Mouse (Mus musculus) limb, embryonic 11.5 days (tissue): ENCODE results near the gene Fer1l5. TPM values are rescaled to one million over a fixed set of nuclear protein-coding genes. Genes with fewer than 3 reads are reported as not detected.

Experiments used
- ATAC-seq: fragments of 200-750 bp; cut with Nextera tagmentation; 2 replicates; pipeline ENCODE4 v1.8.0; 2017; ENCODE audit warnings: low read depth; ENCODE audit not compliant: insufficient number of reproducible peaks, low FRiP score, low TSS enrichment
- DNase-seq: peaks from one replicate; pipeline ENCODE4 v3.0.0-alpha.2; 2015; ENCODE audit warnings: low spot score
- H3K27ac ChIP-seq: fragments of 300-500 bp; sonication (generic); replicated peaks from 2 replicates; pipeline ENCODE4 v1.5.1; 2014; ENCODE audit warnings: low read depth, mild to moderate bottlenecking, low read length
- H3K27me3 ChIP-seq: fragments of 300-500 bp; sonication (generic); 2 replicates; pipeline ENCODE4 v1.6.1; 2014; ENCODE audit warnings: mild to moderate bottlenecking, low read length, mixed read lengths; ENCODE audit not compliant: control insufficient read depth, insufficient read depth
- H3K36me3 ChIP-seq: fragments of 300-500 bp; sonication (generic); 2 replicates; pipeline ENCODE4 v1.6.1; 2014; ENCODE audit warnings: mild to moderate bottlenecking, low read length, moderate library complexity, mixed read lengths; ENCODE audit not compliant: control insufficient read depth, insufficient read depth
- H3K4me1 ChIP-seq: fragments of 300-500 bp; sonication (generic); 2 replicates; pipeline ENCODE4 v1.6.1; 2014; ENCODE audit warnings: low read length, mixed read lengths; ENCODE audit not compliant: control insufficient read depth, insufficient read depth
- H3K4me2 ChIP-seq: fragments of 300-500 bp; sonication (generic); 2 replicates; pipeline ENCODE4 v1.6.1; 2014; ENCODE audit warnings: low read depth, mild to moderate bottlenecking, moderate library complexity; ENCODE audit not compliant: severe bottlenecking
- H3K4me3 ChIP-seq: fragments of 300-500 bp; sonication (generic); 2 replicates; pipeline ENCODE4 v1.5.1; 2014; ENCODE audit warnings: low read depth, low read length
- H3K9ac ChIP-seq: fragments of 300-500 bp; sonication (generic); 2 replicates; pipeline ENCODE4 v1.6.1; 2014; ENCODE audit warnings: mild to moderate bottlenecking, low read length
- H3K9me3 ChIP-seq: fragments of 300-500 bp; sonication (generic); 2 replicates; pipeline ENCODE4 v1.6.1; 2016; ENCODE audit warnings: low read length; ENCODE audit not compliant: control insufficient read depth
- WGBS: fragments of 180-500 bp; shearing (Covaris S2); extraction: QIAGEN DNeasy Blood & Tissue Kit; methylation state at CpG from one replicate; pipeline ENCODE4 v1.1.7; 2014; 5-methylcytosine and 5-hydroxymethylcytosine counted together
- polyA plus RNA-seq: library from polyadenylated mRNA; unstranded; fragments of >200 nt; fragmentation: Nextera tagmentation; extraction: Ambion mirVana; gene quantifications from 2 replicates; pipeline ENCODE4 v1.2.1, GENCODE M21; 2014

Gene Fer1l5
- 0.99 and 1.4 TPM in 2 replicates for polyA plus RNA-seq

DNA sequence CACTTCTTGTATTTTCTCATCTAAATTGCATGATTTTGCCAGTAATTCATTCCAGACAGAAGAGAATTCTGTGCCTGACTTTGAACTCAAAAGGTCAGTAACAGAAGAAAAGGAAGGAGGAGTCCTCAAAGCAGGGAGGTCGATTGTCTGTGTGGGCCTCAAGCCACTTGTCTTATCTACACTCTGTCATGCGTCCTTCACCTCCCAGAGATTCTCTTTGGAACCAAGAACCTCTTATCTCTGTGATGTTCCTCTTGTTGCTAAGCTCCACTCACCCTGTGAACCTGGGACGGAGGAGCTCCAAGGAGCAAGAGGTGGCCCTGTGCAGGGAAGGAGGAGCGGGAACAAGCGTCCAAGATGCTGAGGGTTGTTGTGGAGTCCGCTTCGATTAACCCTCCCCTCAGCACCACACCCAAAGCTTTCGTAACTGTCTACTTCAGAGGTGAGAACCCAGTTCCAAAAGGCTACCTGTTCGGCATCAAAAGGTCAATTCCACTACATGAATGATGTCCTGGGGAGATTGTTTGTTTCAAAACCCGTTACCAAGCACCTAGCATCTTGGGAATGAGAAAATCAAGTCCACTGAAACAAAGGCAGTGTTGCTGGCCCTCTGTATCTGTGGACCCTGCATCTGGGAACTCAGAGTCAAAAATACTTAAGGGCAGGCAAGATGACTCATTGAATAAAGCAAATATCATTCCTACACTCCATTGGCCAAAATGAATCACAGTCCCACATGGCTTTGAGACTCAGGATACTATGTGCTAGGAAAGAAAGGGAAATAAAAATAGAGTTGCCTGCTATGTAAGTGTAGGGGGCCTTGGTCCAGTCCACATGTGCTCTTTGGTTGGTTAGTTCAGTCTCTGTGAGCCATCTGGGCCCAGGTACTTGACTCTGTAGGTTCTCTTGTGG lies at the start of gene Fer1l5:
Fer1l5 (plus strand) TSS at position 358 of the 912 bp plus-strand sequence.
- no peak within 1 kb of the TSS for H3K27ac ChIP-seq
- ATAC-seq: no peak

DNA sequence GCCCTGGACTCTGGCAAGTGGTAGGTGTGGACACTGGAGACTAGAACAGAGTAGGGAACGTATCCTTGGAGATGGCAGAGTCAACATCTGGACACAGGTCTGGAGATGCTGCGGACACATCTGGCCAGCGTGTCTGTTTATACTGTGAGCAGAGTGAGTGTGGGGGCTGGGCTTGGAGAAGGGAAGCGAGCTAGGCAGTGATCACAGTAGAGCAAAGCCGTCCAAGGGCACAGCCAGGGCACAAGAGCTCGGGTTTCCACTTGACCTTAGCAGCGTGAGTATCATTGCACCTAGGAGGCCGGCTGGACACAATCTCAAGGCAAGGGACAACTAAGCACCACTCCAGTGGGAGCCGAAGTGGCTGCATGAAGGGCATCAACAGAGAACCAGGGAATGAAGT lies 49.0 kb upstream of the Fer1l5 start:
- Histone ChIP-seq H3K9ac (no peak overlapping the region), H3K4me3 (no peak overlapping the region), H3K9me3 (no peaks in the 10 kb centered on the region), H3K36me3 (no peaks in the 10 kb centered on the region), H3K4me2 (no peak overlapping the region), H3K27me3 (no peaks in the 10 kb centered on the region), H3K27ac (no peak overlapping the region), H3K4me1 (no peaks in the 10 kb centered on the region)
- ATAC-seq: no peak
- no peak for DNase-seq
- 44% methylated on average over 9 of the region's 9 CpGs for WGBS

More for the DNA sequence above, at the start of gene Fer1l5:
- no peak within 1 kb of the TSS for H3K4me3 ChIP-seq
- 80% methylated on average over 10 of the region's 10 CpGs for WGBS
- H3K4me1 ChIP-seq: peaks cover 7% of the 10 kb centered on the region; the same call in 1 of the 2 replicates
- no peaks in the 10 kb centered on the region for H3K27me3 ChIP-seq
- no peak for DNase-seq
- no peaks in the 10 kb centered on the region for H3K9me3 ChIP-seq
- no peak within 1 kb of the TSS for H3K9ac ChIP-seq
- no peak within 1 kb of the TSS for H3K4me2 ChIP-seq
- H3K36me3 ChIP-seq: no peaks in the 10 kb centered on the region

DNA sequence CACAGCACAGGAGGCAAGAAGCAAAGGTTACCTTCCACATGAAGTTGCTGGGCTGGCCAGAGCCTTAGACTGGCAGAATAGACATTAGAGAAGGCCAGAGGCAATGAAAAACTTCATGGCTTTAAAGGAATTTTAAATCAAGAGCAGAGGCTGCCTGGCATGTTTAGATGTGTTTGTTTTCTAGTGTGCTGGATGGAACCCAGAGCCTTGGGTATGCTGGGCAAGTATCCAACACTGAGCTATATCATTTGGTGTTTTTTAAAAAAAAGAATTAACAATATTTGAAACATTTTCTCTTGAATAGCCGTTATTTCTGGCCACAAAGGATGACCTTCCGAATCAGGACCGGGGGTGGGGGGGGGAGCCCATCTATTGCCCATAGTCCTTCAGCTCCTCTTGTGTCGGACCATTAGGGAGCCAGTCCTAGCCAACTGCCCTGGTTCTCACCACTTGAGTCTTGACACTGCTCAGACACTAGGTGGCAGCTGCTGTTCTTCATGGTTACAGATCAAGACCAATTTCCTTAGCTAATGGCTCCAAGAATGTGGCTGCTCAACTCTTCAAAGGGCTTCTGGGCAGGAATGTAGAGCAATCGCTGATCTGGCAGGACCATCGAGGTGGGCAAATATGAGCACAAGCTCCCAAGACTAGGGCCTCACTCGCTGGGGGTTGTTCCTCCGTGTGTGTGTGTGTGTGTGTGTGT lies 48.2 kb upstream of the Fer1l5 start:
- H3K4me3 ChIP-seq: no peak overlapping the region
- H3K4me2 ChIP-seq: no peak overlapping the region
- no peaks in the 10 kb centered on the region for H3K36me3 ChIP-seq
- ATAC-seq (no peak), DNase-seq (peak; percentile 50)
- H3K9ac ChIP-seq: no peak overlapping the region
- H3K27ac ChIP-seq: no peak overlapping the region
- no peaks in the 10 kb centered on the region for H3K27me3 ChIP-seq
- H3K4me1 ChIP-seq: no peaks in the 10 kb centered on the region
- H3K9me3 ChIP-seq: no peaks in the 10 kb centered on the region
- WGBS: 47% methylated on average over 8 of the region's 8 CpGs

DNA sequence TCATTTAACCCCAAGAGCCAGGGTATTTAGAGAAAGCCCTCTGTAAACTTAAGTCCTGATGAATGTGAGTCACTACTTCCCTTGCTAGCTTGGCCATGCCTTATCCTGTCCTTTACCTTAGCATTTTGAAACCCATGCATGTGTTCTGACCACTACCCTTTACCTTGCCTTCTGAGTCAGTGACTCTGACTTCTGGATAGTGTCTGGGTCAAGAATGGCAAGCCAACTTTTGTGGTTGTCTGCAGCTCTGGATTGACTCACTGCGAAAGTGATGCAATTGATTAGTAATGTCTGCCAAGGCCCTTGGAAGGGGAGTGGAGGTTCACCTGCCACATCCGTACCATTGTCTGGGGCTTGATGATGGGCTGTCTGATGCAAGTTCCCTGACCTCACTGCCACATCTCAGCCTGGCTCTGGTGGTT lies 46.2 kb upstream of the Fer1l5 start:
- DNase-seq (no peak), ATAC-seq (no peak)
- Histone ChIP-seq H3K36me3 (peaks cover 3% of the 10 kb centered on the region; the same call in 1 of the 2 replicates), H3K4me2 (no peak overlapping the region), H3K4me3 (no peak overlapping the region), H3K9ac (no peak overlapping the region), H3K27ac (no peak overlapping the region), H3K9me3 (no peaks in the 10 kb centered on the region), H3K27me3 (no peaks in the 10 kb centered on the region), H3K4me1 (no peaks in the 10 kb centered on the region)
- 92% methylated on average over 2 of the region's 2 CpGs for WGBS

DNA sequence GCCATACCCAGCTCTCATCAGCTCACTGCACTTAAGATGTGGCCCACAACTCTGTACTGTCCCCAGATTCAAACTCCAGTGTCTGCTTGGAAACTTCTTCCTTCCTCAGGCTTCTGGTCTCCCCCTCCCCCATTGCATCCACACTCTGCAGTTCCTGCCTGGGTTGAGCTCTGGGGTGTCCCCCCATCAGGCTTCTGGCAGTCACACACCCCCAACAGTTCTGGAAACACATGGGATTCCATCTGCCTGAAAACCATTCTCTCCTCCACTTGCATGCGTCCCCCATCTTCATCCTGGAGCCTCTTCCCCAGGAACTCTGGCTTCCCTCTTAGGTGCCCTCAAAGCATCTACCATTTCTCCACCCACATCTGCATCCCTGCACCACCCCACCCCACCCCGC lies 45.3 kb upstream of the Fer1l5 start:
- Histone ChIP-seq H3K27me3 (no peaks in the 10 kb centered on the region), H3K36me3 (peaks cover 3% of the 10 kb centered on the region; the same call in 1 of the 2 replicates), H3K9ac (no peak overlapping the region), H3K9me3 (no peaks in the 10 kb centered on the region), H3K4me1 (no peaks in the 10 kb centered on the region), H3K4me2 (no peak overlapping the region), H3K27ac (no peak overlapping the region), H3K4me3 (no peak overlapping the region)
- ATAC-seq: no peak
- 95% methylated on average over 2 of the region's 2 CpGs for WGBS
- no peak for DNase-seq

DNA sequence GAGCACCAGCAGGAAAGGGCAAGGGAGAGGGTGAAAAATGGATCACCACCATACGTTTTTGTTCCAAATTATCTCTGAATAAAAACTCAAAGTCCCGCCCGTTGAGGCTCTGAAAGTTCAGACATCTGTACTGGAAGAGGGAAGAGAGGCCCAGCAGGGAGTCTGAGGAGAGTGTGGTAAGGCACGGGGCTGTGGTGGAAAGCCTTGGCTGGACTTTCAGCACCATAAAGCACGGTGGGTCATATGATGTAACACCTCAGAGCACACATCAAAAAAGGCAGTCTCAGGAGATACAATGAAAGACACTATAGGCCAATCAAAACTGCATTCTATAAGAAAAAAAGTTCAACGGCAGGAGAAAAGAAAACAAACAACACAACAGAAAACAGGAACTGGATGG lies 40.3 kb upstream of the Fer1l5 start:
- Histone ChIP-seq H3K4me2 (no peak overlapping the region), H3K9me3 (no peaks in the 10 kb centered on the region), H3K9ac (no peak overlapping the region), H3K4me3 (no peak overlapping the region), H3K4me1 (no peaks in the 10 kb centered on the region), H3K27me3 (no peaks in the 10 kb centered on the region), H3K27ac (no peak overlapping the region), H3K36me3 (peaks cover 8% of the 10 kb centered on the region; the same call in 1 of the 2 replicates)
- DNase-seq: no peak
- ATAC-seq: no peak
- 76% methylated on average over 6 of the region's 6 CpGs for WGBS

DNA sequence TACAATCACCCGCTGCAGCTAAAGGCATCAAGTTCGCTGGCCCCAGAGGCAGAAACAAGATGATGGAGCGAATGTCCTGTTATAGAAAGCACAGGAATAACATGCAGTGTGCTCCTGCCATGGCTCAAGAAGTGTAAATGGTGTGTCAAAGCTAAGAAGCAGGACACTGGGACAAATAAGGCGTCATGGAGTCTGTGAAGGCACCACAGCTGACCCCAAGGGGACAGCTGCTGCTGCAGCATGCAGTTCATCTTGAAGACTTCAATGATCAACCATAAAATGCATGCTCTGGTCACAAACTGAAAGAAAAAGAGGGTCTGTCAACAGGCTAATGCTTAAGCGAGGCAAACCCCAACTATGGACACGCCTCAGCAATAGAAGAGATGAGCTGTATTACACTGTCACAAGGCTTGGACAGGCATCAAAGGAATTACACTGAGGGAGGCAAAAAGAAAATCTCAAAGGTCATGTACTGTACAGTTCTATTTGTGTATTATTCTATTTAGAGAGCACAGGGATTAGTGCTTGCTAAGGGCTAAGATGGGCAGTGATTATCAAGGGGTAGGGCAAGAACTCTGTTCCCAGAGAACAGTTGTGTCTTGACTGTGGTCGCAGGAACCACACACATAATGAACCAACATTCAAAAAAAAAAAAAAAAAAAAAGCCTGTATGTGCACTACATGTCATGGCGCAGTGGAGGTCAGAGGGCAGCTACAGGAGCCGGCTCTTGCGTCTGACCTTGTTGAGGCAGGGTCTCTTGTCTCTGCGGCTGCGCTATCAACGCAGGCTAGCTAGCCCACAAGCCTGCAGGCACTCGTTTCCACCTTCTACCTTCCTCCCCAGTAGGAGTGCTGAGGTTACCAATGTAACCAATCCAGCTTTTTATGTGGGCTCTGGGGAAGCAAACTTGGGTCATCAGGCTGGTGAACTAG lies 38.9 kb upstream of the Fer1l5 start:
- ATAC-seq: no peak
- Histone ChIP-seq H3K27me3 (no peaks in the 10 kb centered on the region), H3K27ac (no peak overlapping the region), H3K4me3 (no peak overlapping the region), H3K4me2 (no peak overlapping the region), H3K9me3 (no peaks in the 10 kb centered on the region), H3K36me3 (peaks cover 17% of the 10 kb centered on the region), H3K9ac (no peak overlapping the region), H3K4me1 (no peaks in the 10 kb centered on the region)
- 82% methylated on average over 14 of the region's 14 CpGs for WGBS
- no peak for DNase-seq

DNA sequence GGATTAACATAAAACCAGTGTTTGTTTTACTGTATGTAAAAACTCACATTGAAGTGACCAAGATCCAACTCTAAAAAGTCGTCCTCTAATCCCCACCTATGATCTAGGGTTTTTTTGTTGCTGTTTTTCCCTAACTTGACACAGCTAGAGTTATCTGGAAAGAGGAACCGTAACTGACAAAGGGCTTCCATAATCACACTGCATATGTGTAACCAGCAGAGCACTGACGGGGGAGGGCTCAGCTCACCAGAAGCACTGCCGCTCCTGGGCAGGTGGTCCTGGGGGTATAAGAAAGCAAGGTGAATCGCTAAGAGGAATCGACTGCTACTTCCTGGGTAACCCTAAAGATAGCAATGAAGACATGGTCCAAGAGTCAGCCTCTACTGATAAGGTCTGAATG lies 29.5 kb upstream of the Fer1l5 start:
- Histone ChIP-seq H3K9me3 (no peaks in the 10 kb centered on the region), H3K4me2 (no peak overlapping the region), H3K4me3 (no peak overlapping the region), H3K27ac (no peak overlapping the region), H3K4me1 (no peaks in the 10 kb centered on the region), H3K9ac (no peak overlapping the region), H3K27me3 (no peaks in the 10 kb centered on the region), H3K36me3 (peaks cover 38% of the 10 kb centered on the region)
- no peak for ATAC-seq
- WGBS: 95% methylated on average over 6 of the region's 6 CpGs
- no peak for DNase-seq
